Mouse (Mus musculus): ENCODE results near the gene Cubn.

GRCm38 (mm10) chr2:13537733-13538132, 46.1 kb upstream of the Cubn start:
- TF ChIP-seq CTCF (IDR thresholded peaks at IDR 0.05; ENCODE audit: extremely low read depth, insufficient read depth, insufficient read length, insufficient replicate concordance) = 0 out of 2 replicates have a peak, but pooled peaks have one; percentile 37
- TF ChIP-seq POLR2A (IDR thresholded peaks at IDR 0.05; ENCODE audit: low read depth, low read length) = no peak

Data from spleen, adult 2 months (tissue).